Comparison of ENCODE assay signal across 8 mouse cellular contexts in the genomic region with DNA sequence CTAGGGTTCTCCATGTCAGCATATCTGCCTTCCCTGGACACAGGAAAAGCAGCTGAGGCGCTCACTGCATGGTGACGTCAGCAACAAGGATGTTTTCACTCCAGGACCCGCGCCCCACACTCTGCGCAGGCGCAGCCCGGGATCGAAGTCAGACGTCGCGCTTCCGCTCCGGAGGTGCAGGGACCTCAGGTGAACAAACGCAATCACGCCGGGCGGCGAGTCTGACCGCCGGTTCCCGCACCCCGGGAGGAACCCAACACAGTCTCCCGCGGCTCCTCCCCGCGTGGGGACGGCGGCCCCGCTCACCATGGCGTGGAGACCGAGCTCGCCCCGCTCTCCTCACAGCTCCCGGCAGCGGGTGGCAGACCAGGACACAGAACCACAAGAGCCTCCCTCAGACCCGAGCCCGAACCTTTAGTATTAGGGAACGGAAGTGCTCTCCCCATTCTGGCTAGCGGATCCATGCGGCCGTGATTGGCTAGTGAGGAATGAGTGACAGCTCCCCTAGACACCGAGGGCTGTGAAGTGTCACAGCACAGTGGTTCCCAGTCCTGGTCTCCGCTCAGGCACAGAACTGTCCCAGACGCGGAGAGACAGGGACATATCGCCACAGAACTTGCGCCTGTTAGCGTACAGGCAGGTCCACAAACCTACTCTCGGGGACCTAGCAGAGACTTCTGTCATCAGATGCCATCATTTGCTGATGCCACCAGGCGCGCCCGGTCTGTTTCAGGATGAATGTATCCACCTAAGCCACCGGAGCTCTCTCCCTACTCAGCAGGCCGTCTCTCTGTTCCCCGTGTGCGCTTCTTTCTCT. TPM values are rescaled to one million over a fixed set of nuclear protein-coding genes. Genes with fewer than 3 reads are reported as not detected.
DNase-seq lines count a peak whose midpoint lies in the region; ATAC-seq and TF ChIP-seq lines count a peak whose summit lies in the region.
"Not testable (repeated sequence)": the region's sequence is repeated elsewhere in the genome, so short reads cannot be mapped to it uniquely, and the experiment has no call there.

No protein-coding gene starts in this region.

- H3K4me2 ChIP-seq in hindbrain, embryonic 16.5 days (ENCODE audit: low read length) = peak overlapping the region; percentile 84

- not testable (repeated sequence) for H3K79me2 ChIP-seq in macrophage (ENCODE audit: inconsistent target)

- DNase-seq in R1 (ENCODE audit: low read depth, low spot score) = peak; percentile 94
- peak; percentile 94 to 96 for DNase-seq in cerebellum, postnatal 36 days
- DNase-seq in gastrocnemius, adult 18-20 months (ENCODE audit: low spot score) = peak; percentile 95
- DNase-seq in left cerebral cortex, adult 2 months (ENCODE audit: extremely low spot score in 1 of 2, low spot score in 2 of 2) = peak; percentile 91 to 94
- DNase-seq in right cerebral cortex, adult 18-20 months = peak; percentile 98
- peak; percentile 77 for DNase-seq in urinary bladder, adult 2 months (ENCODE audit: low spot score)

- TF ChIP-seq CTCF in left cerebral cortex, adult 2 months (IDR thresholded peaks at IDR 0.05) = not testable (repeated sequence)

- not testable (repeated sequence) for H3K27me3 ChIP-seq in hindbrain, embryonic 16.5 days (replicated peaks; ENCODE audit: control insufficient read depth, insufficient read depth, low read length)

- peak overlapping the region; percentile 86 for H3K27ac ChIP-seq in hindbrain, embryonic 16.5 days (ENCODE audit: low read depth, low read length)
- H3K27ac ChIP-seq in left cerebral cortex, adult 2 months = peak overlapping the region; percentile 89
- peak overlapping the region; percentile 57 for H3K27ac ChIP-seq in macrophage

- not testable (repeated sequence) for H3K9me3 ChIP-seq in hindbrain, embryonic 16.5 days (ENCODE audit: control insufficient read depth, low read length)

- H3K36me3 ChIP-seq in hindbrain, embryonic 16.5 days (ENCODE audit: control insufficient read depth, insufficient read depth, low read length) = not testable (repeated sequence)
- peaks cover 15% of the 10 kb centered on the region for H3K36me3 ChIP-seq in macrophage (ENCODE audit: inconsistent target)

- H3K9ac ChIP-seq in hindbrain, embryonic 16.5 days (ENCODE audit: low read depth, low read length) = peak overlapping the region; percentile 76

- peak overlapping the region; percentile 54 for H3K4me3 ChIP-seq in hindbrain, embryonic 16.5 days (ENCODE audit: low read length)
- peak overlapping the region; percentile 56 for H3K4me3 ChIP-seq in left cerebral cortex, adult 2 months
- peak overlapping the region; percentile 54 for H3K4me3 ChIP-seq in macrophage (ENCODE audit: inconsistent target)

- H3K4me1 ChIP-seq in hindbrain, embryonic 16.5 days (ENCODE audit: control insufficient read depth, insufficient read depth, low read depth, low read length) = not testable (repeated sequence)

- intact Hi-C loops in left cerebral cortex, adult 2 months (cut with DNase I) = not testable (repeated sequence)

- peak; percentile 99 for ATAC-seq in hindbrain, embryonic 16.5 days

- WGBS in hindbrain, embryonic 16.5 days = under 1% methylated on average over 54 of the region's 56 CpGs
- under 1% methylated on average over 44 of the region's 56 CpGs for WGBS in macrophage (ENCODE audit: missing documents)

RNA-seq across cellular contexts. Expression of a gene that starts 4.2 kb away (rescaled TPM):
- 1 to 10 TPM; 3.0 to 3.2 TPM for total RNA-seq in gastrocnemius, adult 18-20 months (2021)
- polyA plus RNA-seq in hindbrain, embryonic 16.5 days (2015; fragmentation: Nextera tagmentation; extraction: Ambion mirVana) = 6.9 and 8.7 TPM in 2 replicates
- total RNA-seq in left cerebral cortex, adult 2 months (2021) = 1 to 10 TPM; 2.3 to 4.1 TPM
- 1 to 10 TPM; 1.9 to 8.2 (median 5.8) TPM for total RNA-seq in macrophage (2018; cell fraction: chromatin; rRNA removed)
- total RNA-seq in macrophage (2018; cell fraction: cytosol; rRNA removed) = 1 to 10 TPM; 2.8 to 7.3 (median 5.1) TPM
- total RNA-seq in macrophage (2018; cell fraction: nucleus; rRNA removed) = 10 to 100 TPM in 4 of 26 experiments, 1 to 10 TPM in 22; 4.4 to 16.1 (median 7.0) TPM
- 4.5 to 7.3 TPM (median 5.6 TPM) in 3 replicates for polyA plus RNA-seq in macrophage (2018)
- polyA plus RNA-seq in urinary bladder, adult 2 months (2012; rRNA removed) = 5.4 TPM in 2 replicates

RNA-seq across cellular contexts. Expression of a gene that starts 7.4 kb away (rescaled TPM):
- total RNA-seq in gastrocnemius, adult 18-20 months (2021) = under 1 TPM; 0.27 to 0.38 TPM
- polyA plus RNA-seq in hindbrain, embryonic 16.5 days (2015; fragmentation: Nextera tagmentation; extraction: Ambion mirVana) = 6.3 and 7.2 TPM in 2 replicates
- total RNA-seq in left cerebral cortex, adult 2 months (2021) = 1 to 10 TPM; 1.2 to 1.4 TPM
- total RNA-seq in macrophage (2018; cell fraction: chromatin; rRNA removed) = 100 to 1,000 TPM in 4 of 26 experiments, 10 to 100 TPM in 20, 1 to 10 TPM in 2; 5.9 to 185 (median 55.3) TPM
- total RNA-seq in macrophage (2018; cell fraction: cytosol; rRNA removed) = 100 to 1,000 TPM in 19 of 26 experiments, 10 to 100 TPM in 7; 78.9 to 400 (median 225) TPM
- total RNA-seq in macrophage (2018; cell fraction: nucleus; rRNA removed) = 100 to 1,000 TPM in 21 of 26 experiments, 10 to 100 TPM in 5; 45.0 to 322 (median 170) TPM
- polyA plus RNA-seq in macrophage (2018) = 47.4 to 91.9 TPM (median 63.3 TPM) in 3 replicates
- 2.9 and 3.1 TPM in 2 replicates for polyA plus RNA-seq in urinary bladder, adult 2 months (2012; rRNA removed)

RNA-seq across cellular contexts. Expression of a gene that starts 13.8 kb away (rescaled TPM):
- 1 to 10 TPM; 7.4 to 8.0 TPM for total RNA-seq in gastrocnemius, adult 18-20 months (2021)
- polyA plus RNA-seq in hindbrain, embryonic 16.5 days (2015; fragmentation: Nextera tagmentation; extraction: Ambion mirVana) = 20.5 and 23.2 TPM in 2 replicates
- total RNA-seq in left cerebral cortex, adult 2 months (2021) = 10 to 100 TPM; 16.4 to 17.4 TPM
- 10 to 100 TPM; 20.7 to 49.9 (median 32.1) TPM for total RNA-seq in macrophage (2018; cell fraction: chromatin; rRNA removed)
- total RNA-seq in macrophage (2018; cell fraction: cytosol; rRNA removed) = 10 to 100 TPM in 25 of 26 experiments, 1 to 10 TPM in 1; 9.1 to 20.3 (median 13.2) TPM
- total RNA-seq in macrophage (2018; cell fraction: nucleus; rRNA removed) = 10 to 100 TPM; 15.3 to 47.0 (median 25.2) TPM
- polyA plus RNA-seq in macrophage (2018) = 10.7 to 11.5 TPM (median 10.8 TPM) in 3 replicates
- 10.1 and 11.1 TPM in 2 replicates for polyA plus RNA-seq in urinary bladder, adult 2 months (2012; rRNA removed)

RNA-seq across cellular contexts. Expression of a gene that starts 25.2 kb away (rescaled TPM):
- under 1 TPM in 1 of 2 experiments, not detected in 1; 0.34 TPM for total RNA-seq in gastrocnemius, adult 18-20 months (2021)
- 177 and 182 TPM in 2 replicates for polyA plus RNA-seq in hindbrain, embryonic 16.5 days (2015; fragmentation: Nextera tagmentation; extraction: Ambion mirVana)
- 10 to 100 TPM; 36.7 to 40.1 TPM for total RNA-seq in left cerebral cortex, adult 2 months (2021)
- 1 to 10 TPM in 8 of 26 experiments, under 1 TPM in 2, not detected in 16; 0.45 to 2.9 (median 1.9) TPM for total RNA-seq in macrophage (2018; cell fraction: chromatin; rRNA removed)
- not detected for total RNA-seq in macrophage (2018; cell fraction: cytosol; rRNA removed)
- total RNA-seq in macrophage (2018; cell fraction: nucleus; rRNA removed) = 1 to 10 TPM in 10 of 26 experiments, under 1 TPM in 4, not detected in 12; 0.67 to 3.9 (median 1.4) TPM
- not detected in 3 replicates for polyA plus RNA-seq in macrophage (2018)
- 1.0 and 1.7 TPM in 2 replicates for polyA plus RNA-seq in urinary bladder, adult 2 months (2012; rRNA removed)

RNA-seq across cellular contexts. Expression of a gene that starts 41.2 kb away (rescaled TPM):
- total RNA-seq in gastrocnemius, adult 18-20 months (2021) = not detected
- polyA plus RNA-seq in hindbrain, embryonic 16.5 days (2015; fragmentation: Nextera tagmentation; extraction: Ambion mirVana) = 227 and 252 TPM in 2 replicates
- total RNA-seq in left cerebral cortex, adult 2 months (2021) = 10 to 100 TPM; 88.7 to 90.6 TPM
- 1 to 10 TPM in 1 of 26 experiments, not detected in 25; 1.2 TPM for total RNA-seq in macrophage (2018; cell fraction: chromatin; rRNA removed)
- total RNA-seq in macrophage (2018; cell fraction: cytosol; rRNA removed) = not detected
- total RNA-seq in macrophage (2018; cell fraction: nucleus; rRNA removed) = not detected
- not detected in 3 replicates for polyA plus RNA-seq in macrophage (2018)
- polyA plus RNA-seq in urinary bladder, adult 2 months (2012; rRNA removed) = 0.57 and 1.2 TPM in 2 replicates

Comparison
In these comparisons a context has a peak if more than half of its experiments do, and no peak if none do; other contexts are left out.
1. Peak in every context shown above with its lines: DNase-seq, ATAC-seq, H3K4me3 ChIP-seq and H3K27ac ChIP-seq.